Mouse (Mus musculus) liver, postnatal 0 days (tissue): ENCODE measurements at regions not wholly inside any gene's neighbourhood (a gene's known extent, or its start where the extent isn't known, plus 50 kb on each side); places are given as distances from the start of the nearest gene placed in this dataset.

Experiments used
- CTCF ChIP-seq: sonication (generic); IDR thresholded peaks from 2 replicates; pipeline ENCODE4 v1.5.1; 2016; ENCODE audit warnings: antibody characterized with exemption, low read depth
- EP300 ChIP-seq: IDR thresholded peaks from 2 replicates; pipeline ENCODE4 v1.6.1; 2016; ENCODE audit warnings: antibody characterized with exemption, low read depth, mild to moderate bottlenecking

DNA sequence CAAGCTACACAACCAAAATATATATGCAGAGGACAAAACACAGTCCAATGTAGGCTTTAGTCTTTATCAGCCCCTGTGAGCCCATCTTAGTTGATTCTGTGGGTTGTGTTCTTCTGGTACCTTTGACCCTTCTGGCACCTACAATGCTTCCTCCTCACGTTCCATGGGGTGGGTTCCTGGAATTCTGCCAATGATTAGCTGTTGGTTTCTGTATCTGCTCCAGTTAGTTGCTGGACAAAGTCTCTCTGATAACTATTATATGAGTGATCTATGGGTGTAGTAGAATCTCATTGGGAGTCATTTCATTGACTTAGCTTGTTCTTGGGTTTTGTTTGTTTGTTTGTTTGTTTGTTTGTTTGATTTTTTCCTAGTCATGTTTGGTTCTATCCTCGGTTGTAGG lies 195.8 kb upstream of the Manea start:
- no peak for TF ChIP-seq CTCF
- no peak for TF ChIP-seq EP300
